In genomic region chr17:5157609-5158008, GRCm38 (mm10) we compare ENCODE assay signal across 10 mouse cellular contexts.
"Had no signal": no experiment of that assay in that cellular context is flagged by ENCODE, and none has a peak within 500 bp of the region (broad histone marks: within the 10 kb centered on the region; RNA-seq: fewer than 3 reads in every experiment).

No protein-coding gene starts in this region.

- H3K4me2 ChIP-seq: limb, embryonic 13.5 days; midbrain, embryonic 12.5 days had no signal

- H3K4me3 ChIP-seq: layer of hippocampus, adult 2 months; limb, embryonic 13.5 days; midbrain, embryonic 12.5 days had no signal

- H3K27me3 ChIP-seq: limb, embryonic 13.5 days; midbrain, embryonic 12.5 days had no signal

- H3K9ac ChIP-seq: limb, embryonic 13.5 days; liver, embryonic 14.5 days; midbrain, embryonic 12.5 days had no signal

- DNase-seq: kidney, postnatal 4 days; left cerebral cortex, postnatal 4 days; lung, adult 18-20 months; thymus, postnatal 4 days had no signal

- H3K27ac ChIP-seq: layer of hippocampus, adult 2 months; limb, embryonic 13.5 days; liver, embryonic 14.5 days; midbrain, embryonic 12.5 days; stomach, postnatal 0 days had no signal

- H3K9me3 ChIP-seq: limb, embryonic 13.5 days; midbrain, embryonic 12.5 days had no signal

- ATAC-seq: midbrain, embryonic 16.5 days had no signal
